Mouse (Mus musculus) testis, adult 2 months (tissue): ENCODE data around the gene Itga5.

Experiments used
- CTCF ChIP-seq: fragments of 200-500 bp; IDR thresholded peaks from 2 replicates; pipeline ENCODE4 v1.5.1; 2012; ENCODE audit warnings: low read depth, mild to moderate bottlenecking, inconsistent platforms, low read length, moderate library complexity; ENCODE audit not compliant: control insufficient read depth, insufficient read depth, insufficient replicate concordance
- POLR2A ChIP-seq: fragments of 200-500 bp; IDR thresholded peaks from 2 replicates; pipeline ENCODE4 v1.6.1; 2012; ENCODE audit warnings: low read depth, mild to moderate bottlenecking, inconsistent platforms, low read length, moderate library complexity; ENCODE audit not compliant: control insufficient read depth

GRCm38 (mm10) chr15:103356130-103356529 lies 10.4 kb downstream of the Itga5 start:
- TF ChIP-seq CTCF (no peak), POLR2A (no peak)
